Mouse (Mus musculus): ENCODE results near the gene Dcst1. TPM values are rescaled to one million over a fixed set of nuclear protein-coding genes. Genes with fewer than 3 reads are reported as not detected.

Gene Dcst1
- polyA plus RNA-seq, 1 experiment from 2014 or later, result 0.12 TPM

DNA sequence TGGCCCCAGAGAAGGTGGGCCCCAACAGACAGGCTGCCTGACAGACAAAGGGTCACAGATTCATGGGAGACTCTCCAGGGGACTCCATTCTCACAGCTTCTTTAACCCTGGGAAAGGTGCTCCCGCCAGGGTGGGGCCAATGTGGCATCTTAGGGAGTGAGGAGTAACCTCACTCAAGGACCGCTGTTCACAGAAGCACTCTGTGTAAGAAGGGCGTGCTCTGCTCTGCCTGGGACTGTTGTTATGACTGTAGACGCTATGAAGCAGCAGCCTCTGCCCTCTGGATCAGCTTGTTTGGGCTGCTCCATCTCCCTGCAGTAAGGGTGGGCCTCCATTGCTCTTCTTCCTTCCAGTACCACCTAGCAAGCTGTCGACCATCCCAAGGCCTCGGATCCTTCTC lies 60.6 kb downstream of the Dcst1 start:
- Histone ChIP-seq H3K4me3 (ENCODE audit: low read depth, low read length) (no peak overlapping the region), H3K9ac (ENCODE audit: low read depth, low read length) (no peak overlapping the region), H3K9me3 (replicated peaks; ENCODE audit: control insufficient read depth, low read length) (no peaks in the 10 kb centered on the region), H3K4me1 (ENCODE audit: control insufficient read depth, low read depth, low read length) (peaks cover 2% of the 10 kb centered on the region), H3K4me2 (ENCODE audit: low read depth, low read length) (no peak overlapping the region), H3K36me3 (ENCODE audit: control insufficient read depth, insufficient read depth) (no peaks in the 10 kb centered on the region), H3K27me3 (ENCODE audit: control insufficient read depth, insufficient read depth, low read depth, low read length) (no peaks in the 10 kb centered on the region), H3K27ac (ENCODE audit: low read length) (no peak overlapping the region)
- no peak for ATAC-seq (ENCODE audit: low read depth)
- WGBS (ENCODE audit: insufficient replicate concordance), result 50% methylated on average over 6 of the region's 6 CpGs

DNA sequence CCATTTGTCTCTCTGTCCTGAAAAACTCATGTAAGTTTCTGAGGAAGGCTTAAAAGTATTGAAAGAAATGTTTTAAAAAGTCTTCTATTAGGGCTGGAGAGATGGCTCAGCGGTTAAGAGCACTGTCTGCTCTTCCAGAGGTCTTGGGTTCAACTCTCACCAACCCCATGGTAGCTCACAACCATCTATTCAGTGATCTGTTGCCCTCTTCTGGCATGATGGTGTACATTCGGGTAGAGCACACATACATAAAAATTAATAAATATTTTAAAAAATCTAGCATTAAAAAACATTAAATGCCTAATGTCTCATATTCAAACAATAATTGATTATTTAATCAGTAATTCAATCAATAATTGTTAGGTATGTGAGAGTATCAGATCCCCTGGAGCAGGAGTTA lies 64.5 kb downstream of the Dcst1 start:
- Histone ChIP-seq H3K9ac (ENCODE audit: low read depth, low read length) (no peak overlapping the region), H3K4me2 (ENCODE audit: low read depth, low read length) (no peak overlapping the region), H3K4me1 (ENCODE audit: control insufficient read depth, low read depth, low read length) (no peaks in the 10 kb centered on the region; the same call in 1 of the 2 replicates), H3K9me3 (replicated peaks; ENCODE audit: control insufficient read depth, low read length) (no peaks in the 10 kb centered on the region), H3K27ac (ENCODE audit: low read length) (no peak overlapping the region), H3K4me3 (ENCODE audit: low read depth, low read length) (no peak overlapping the region), H3K27me3 (ENCODE audit: control insufficient read depth, insufficient read depth, low read depth, low read length) (no peaks in the 10 kb centered on the region), H3K36me3 (ENCODE audit: control insufficient read depth, insufficient read depth) (no peaks in the 10 kb centered on the region)
- no peak for ATAC-seq (ENCODE audit: low read depth)
- WGBS (ENCODE audit: insufficient replicate concordance), result 36% methylated on average over 2 of the region's 2 CpGs

Other genes with a start within 250 kb of the Dcst1 start
- gene Pklr, start 229.1 kb downstream of the Dcst1 start, polyA plus RNA-seq (2015; fragmentation: Nextera tagmentation; extraction: Ambion mirVana), result 102 and 104 TPM in 2 replicates
- 0.29 and 0.32 TPM in 2 replicates for gene Hcn3, start 205.1 kb downstream of the Dcst1 start, polyA plus RNA-seq (2015; fragmentation: Nextera tagmentation; extraction: Ambion mirVana)
- gene Clk2, start 200.5 kb downstream of the Dcst1 start, polyA plus RNA-seq (2015; fragmentation: Nextera tagmentation; extraction: Ambion mirVana), result 6.4 and 8.4 TPM in 2 replicates
- 47.5 and 49.0 TPM in 2 replicates for gene Scamp3, start 187.8 kb downstream of the Dcst1 start, polyA plus RNA-seq (2015; fragmentation: Nextera tagmentation; extraction: Ambion mirVana)
- gene Fam189b, start 182.1 kb downstream of the Dcst1 start, polyA plus RNA-seq (2015; fragmentation: Nextera tagmentation; extraction: Ambion mirVana), result 2.0 and 2.4 TPM in 2 replicates
- 27.5 and 28.0 TPM in 2 replicates for gene Gba, start 162.3 kb downstream of the Dcst1 start, polyA plus RNA-seq (2015; fragmentation: Nextera tagmentation; extraction: Ambion mirVana)
- gene Thbs3, start 150.1 kb downstream of the Dcst1 start, polyA plus RNA-seq (2015; fragmentation: Nextera tagmentation; extraction: Ambion mirVana), result 1.3 and 2.0 TPM in 2 replicates
- gene Mtx1, start 138.2 kb downstream of the Dcst1 start, polyA plus RNA-seq (2015; fragmentation: Nextera tagmentation; extraction: Ambion mirVana), result 94.4 and 95.3 TPM in 2 replicates
- 0.11 and 1.0 TPM in 2 replicates for gene Muc1, start 136.2 kb downstream of the Dcst1 start, polyA plus RNA-seq (2015; fragmentation: Nextera tagmentation; extraction: Ambion mirVana)
- gene Krtcap2, start 119.3 kb downstream of the Dcst1 start, polyA plus RNA-seq (2015; fragmentation: Nextera tagmentation; extraction: Ambion mirVana), result 129 and 131 TPM in 2 replicates
- gene Trim46, start 118.9 kb downstream of the Dcst1 start, polyA plus RNA-seq (2015; fragmentation: Nextera tagmentation; extraction: Ambion mirVana), result 0.14 and 0.28 TPM in 2 replicates
- gene Dpm3, start 105.9 kb downstream of the Dcst1 start, polyA plus RNA-seq (2015; fragmentation: Nextera tagmentation; extraction: Ambion mirVana), result 51.9 and 59.4 TPM in 2 replicates
- gene Slc50a1, start 94.7 kb downstream of the Dcst1 start, polyA plus RNA-seq (2015; fragmentation: Nextera tagmentation; extraction: Ambion mirVana), result 18.9 and 22.2 TPM in 2 replicates
- 8.1 and 12.7 TPM in 2 replicates for gene Efna1, start 84.1 kb downstream of the Dcst1 start, polyA plus RNA-seq (2015; fragmentation: Nextera tagmentation; extraction: Ambion mirVana)
- gene Efna3, start 42.3 kb downstream of the Dcst1 start, polyA plus RNA-seq (2015; fragmentation: Nextera tagmentation; extraction: Ambion mirVana), result 0.63 and 0.94 TPM in 2 replicates
- 0.51 and 0.60 TPM in 2 replicates for gene Efna4, start 27.2 kb downstream of the Dcst1 start, polyA plus RNA-seq (2015; fragmentation: Nextera tagmentation; extraction: Ambion mirVana)
- 9.0 and 11.2 TPM in 2 replicates for gene Adam15, start 15.3 kb downstream of the Dcst1 start, polyA plus RNA-seq (2015; fragmentation: Nextera tagmentation; extraction: Ambion mirVana)
- gene Dcst2, start 3.3 kb downstream of the Dcst1 start, polyA plus RNA-seq (2015; fragmentation: Nextera tagmentation; extraction: Ambion mirVana), result 0.05 TPM in 1 of 2 replicates, not detected in the other
- 2.4 and 2.7 TPM in 2 replicates for gene Zbtb7b, start 29.5 kb upstream of the Dcst1 start, polyA plus RNA-seq (2015; fragmentation: Nextera tagmentation; extraction: Ambion mirVana)
- gene Lenep, start 37.5 kb upstream of the Dcst1 start, polyA plus RNA-seq (2015; fragmentation: Nextera tagmentation; extraction: Ambion mirVana), result not detected in 2 replicates
- 14.9 and 15.1 TPM in 2 replicates for gene Flad1, start 46.6 kb upstream of the Dcst1 start, polyA plus RNA-seq (2015; fragmentation: Nextera tagmentation; extraction: Ambion mirVana)
- 176 and 206 TPM in 2 replicates for gene Cks1b, start 53.1 kb upstream of the Dcst1 start, polyA plus RNA-seq (2015; fragmentation: Nextera tagmentation; extraction: Ambion mirVana)
- gene Shc1, start 53.2 kb upstream of the Dcst1 start, polyA plus RNA-seq (2015; fragmentation: Nextera tagmentation; extraction: Ambion mirVana), result 43.2 and 46.0 TPM in 2 replicates
- gene Pygo2, start 65.0 kb upstream of the Dcst1 start, polyA plus RNA-seq (2015; fragmentation: Nextera tagmentation; extraction: Ambion mirVana), result 6.6 and 8.7 TPM in 2 replicates
- gene Pbxip1, start 71.5 kb upstream of the Dcst1 start, polyA plus RNA-seq (2015; fragmentation: Nextera tagmentation; extraction: Ambion mirVana), result 7.2 and 8.6 TPM in 2 replicates
- 34.8 and 36.9 TPM in 2 replicates for gene Pmvk, start 89.3 kb upstream of the Dcst1 start, polyA plus RNA-seq (2015; fragmentation: Nextera tagmentation; extraction: Ambion mirVana)
- 0.05 TPM in 1 of 2 replicates, not detected in the other for gene Kcnn3, start 154.9 kb upstream of the Dcst1 start, polyA plus RNA-seq (2015; fragmentation: Nextera tagmentation; extraction: Ambion mirVana)

All from liver, embryonic 16.5 days (tissue).